Mouse (Mus musculus) frontal cortex, postnatal 36 days (tissue): Measurements from ENCODE around the gene Ptpn22.

Experiments used
- DNase-seq, 2 experiments: peaks; one replicate each; pipeline ENCODE4 v3.0.0; 2022; ENCODE audit warnings: low spot score in 2 of 2

The Ptpn22 gene

GRCm38 (mm10) chr3:103925302-103925701, 65.7 kb downstream of the Ptpn22 start:
- DNase-seq = no peak

GRCm38 (mm10) chr3:103927511-103927910, 67.9 kb downstream of the Ptpn22 start:
- DNase-seq = no peak

GRCm38 (mm10) chr3:103944794-103945562, 85.4 kb downstream of the Ptpn22 start:
- DNase-seq = peak in 1 of 2 experiments; percentile 52

- no peak for DNase-seq
Measured at GRCm38 (mm10) chr3:103948666-103949065, 89.1 kb downstream of the Ptpn22 start.

GRCm38 (mm10) chr3:103960622-103961021, 101.0 kb downstream of the Ptpn22 start:
- no peak for DNase-seq
